Mouse (Mus musculus) embryonic facial prominence, embryonic 14.5 days (tissue): ENCODE data around the gene Cacna1h. TPM values are rescaled to one million over a fixed set of nuclear protein-coding genes. Genes with fewer than 3 reads are reported as not detected.

Source experiments
- ATAC-seq: fragments of 200-750 bp; cut with Nextera tagmentation; 2 replicates; pipeline ENCODE4 v1.8.0; 2017; ENCODE audit warnings: low read depth, moderate number of reproducible peaks, moderate TSS enrichment
- DNase-seq: peaks from one replicate; pipeline ENCODE4 v3.0.0-alpha.2; 2015; ENCODE audit warnings: low spot score
- H3K27ac ChIP-seq: fragments of 300-500 bp; sonication (generic); replicated peaks from 2 replicates; pipeline ENCODE4 v1.5.1; 2014; ENCODE audit warnings: low read depth, mild to moderate bottlenecking, low read length, moderate library complexity
- H3K27me3 ChIP-seq: fragments of 300-500 bp; sonication (generic); replicated peaks from 2 replicates; pipeline ENCODE4 v1.6.1; 2014; ENCODE audit warnings: low read length; ENCODE audit not compliant: control insufficient read depth, insufficient read depth
- H3K36me3 ChIP-seq: fragments of 300-500 bp; sonication (generic); 2 replicates; pipeline ENCODE4 v1.6.1; 2014; ENCODE audit warnings: low read length, mixed read lengths; ENCODE audit not compliant: control insufficient read depth, insufficient read depth
- H3K4me1 ChIP-seq: fragments of 300-500 bp; sonication (generic); 2 replicates; pipeline ENCODE4 v1.6.1; 2014; ENCODE audit warnings: antibody characterized with exemption, low read length; ENCODE audit not compliant: control insufficient read depth, insufficient read depth
- H3K4me2 ChIP-seq: fragments of 300-500 bp; sonication (generic); 2 replicates; pipeline ENCODE4 v1.6.1; 2014; ENCODE audit warnings: low read depth, mild to moderate bottlenecking, low read length, moderate library complexity, mixed read lengths
- H3K4me3 ChIP-seq: fragments of 300-500 bp; sonication (generic); 2 replicates; pipeline ENCODE4 v1.5.1; 2014; ENCODE audit warnings: low read depth, mild to moderate bottlenecking, low read length
- H3K9ac ChIP-seq: fragments of 300-500 bp; sonication (generic); 2 replicates; pipeline ENCODE4 v1.6.1; 2014; ENCODE audit warnings: low read depth, mild to moderate bottlenecking, low read length, moderate library complexity, mixed read lengths
- H3K9me3 ChIP-seq: fragments of 300-500 bp; sonication (generic); 2 replicates; pipeline ENCODE4 v1.6.1; 2016; ENCODE audit warnings: low read length; ENCODE audit not compliant: control insufficient read depth
- whole genome bisulfite sequencing: fragments of 180-500 bp; shearing (Covaris S2); extraction: QIAGEN DNeasy Blood & Tissue Kit; methylation state at CpG from one replicate; pipeline ENCODE4 v1.1.7; 2014; 5-methylcytosine and 5-hydroxymethylcytosine counted together
- polyA plus RNA-seq: library from polyadenylated mRNA; unstranded; fragments of >200 nt; fragmentation: Nextera tagmentation; extraction: Ambion mirVana; gene quantifications from 2 replicates; pipeline ENCODE4 v1.2.1, GENCODE M21; 2014

The Cacna1h gene
- polyA plus RNA-seq, 1 experiment from 2014 or later = 5.2 TPM

DNA sequence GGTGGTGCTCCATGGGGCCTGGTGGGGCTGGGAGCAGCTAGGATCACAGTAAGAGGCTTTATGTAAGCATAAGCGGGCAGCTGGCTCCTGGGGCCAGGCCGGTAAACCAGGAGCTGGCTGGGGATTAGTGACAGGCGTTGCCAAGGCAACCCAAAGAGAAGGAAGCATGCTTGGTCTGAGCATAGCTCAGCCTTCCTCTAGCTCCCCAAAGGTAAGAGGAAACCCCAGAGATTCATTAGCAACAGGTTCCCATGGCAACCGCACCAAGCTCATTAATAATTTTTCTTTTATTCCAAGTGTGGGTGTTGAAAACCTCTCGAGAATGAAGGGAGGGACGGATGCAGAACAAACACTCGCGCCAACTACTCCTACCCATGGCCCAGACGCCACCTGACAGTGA is 14.7 kb downstream of the Cacna1h start:
- H3K36me3 ChIP-seq = no peaks in the 10 kb centered on the region
- H3K4me1 ChIP-seq = peaks cover 35% of the 10 kb centered on the region
- H3K9me3 ChIP-seq = no peaks in the 10 kb centered on the region
- no peak overlapping the region for H3K9ac ChIP-seq
- peak; percentile 80 for ATAC-seq
- H3K4me3 ChIP-seq = no peak overlapping the region
- WGBS = 41% methylated on average over 9 of the region's 9 CpGs
- H3K27ac ChIP-seq = no peak overlapping the region
- DNase-seq = peak; percentile 87
- no peaks in the 10 kb centered on the region for H3K27me3 ChIP-seq
- no peak overlapping the region for H3K4me2 ChIP-seq

DNA sequence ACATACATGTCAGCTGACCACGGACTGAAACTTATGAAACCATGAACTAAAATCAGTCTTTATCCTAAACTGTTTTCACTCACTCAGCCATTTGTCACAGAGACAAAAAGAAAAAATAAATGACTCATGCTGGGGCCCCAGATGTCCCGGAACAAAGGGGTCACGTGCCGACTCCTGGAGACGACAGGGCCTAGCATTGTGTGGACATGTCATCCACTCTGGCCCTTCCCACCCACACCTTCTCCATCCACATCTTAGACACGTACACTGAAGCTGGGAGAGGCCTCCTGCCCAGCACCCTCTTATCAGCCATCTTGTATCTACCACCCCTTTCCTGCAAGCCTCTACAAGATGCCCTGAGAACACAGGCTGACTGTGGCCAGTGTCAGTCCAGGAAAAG is 15.6 kb downstream of the Cacna1h start:
- no peak overlapping the region for H3K4me3 ChIP-seq
- H3K36me3 ChIP-seq = no peaks in the 10 kb centered on the region
- DNase-seq (no peak), ATAC-seq (no peak)
- no peaks in the 10 kb centered on the region for H3K9me3 ChIP-seq
- no peak overlapping the region for H3K4me2 ChIP-seq
- peaks cover 35% of the 10 kb centered on the region for H3K4me1 ChIP-seq
- WGBS = 84% methylated on average over 6 of the region's 6 CpGs
- H3K9ac ChIP-seq = no peak overlapping the region
- no peak overlapping the region for H3K27ac ChIP-seq
- no peaks in the 10 kb centered on the region for H3K27me3 ChIP-seq

DNA sequence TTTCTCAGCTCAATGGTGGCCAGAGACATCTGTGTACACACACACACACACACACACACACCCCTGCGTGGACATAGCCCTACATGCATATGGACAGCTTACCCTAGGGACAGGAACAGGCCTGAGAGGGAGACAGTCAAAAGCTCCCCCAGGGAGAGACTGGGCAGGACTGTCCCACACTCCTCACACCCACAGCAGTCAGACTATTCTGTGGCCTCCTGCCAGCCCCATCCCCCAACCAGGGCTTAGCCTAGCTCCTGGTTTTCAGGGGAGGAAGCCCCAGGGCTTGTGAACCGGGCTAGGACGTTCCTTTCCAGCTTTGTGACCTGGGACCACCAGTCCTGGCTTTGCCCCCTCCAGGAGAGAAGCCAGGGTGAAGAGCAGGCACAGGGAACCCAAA is 17.4 kb downstream of the Cacna1h start:
- H3K4me3 ChIP-seq = no peak overlapping the region
- H3K27ac ChIP-seq = peak overlapping the region; percentile 65
- H3K36me3 ChIP-seq = no peaks in the 10 kb centered on the region
- 21% methylated on average over 3 of the region's 3 CpGs for WGBS
- ATAC-seq = peak; percentile 7; the same call in 1 of the 2 replicates
- no peaks in the 10 kb centered on the region for H3K27me3 ChIP-seq
- H3K4me2 ChIP-seq = no peak overlapping the region
- H3K4me1 ChIP-seq = peaks cover 38% of the 10 kb centered on the region
- no peak overlapping the region for H3K9ac ChIP-seq
- no peaks in the 10 kb centered on the region for H3K9me3 ChIP-seq
- DNase-seq = peak; percentile 55

DNA sequence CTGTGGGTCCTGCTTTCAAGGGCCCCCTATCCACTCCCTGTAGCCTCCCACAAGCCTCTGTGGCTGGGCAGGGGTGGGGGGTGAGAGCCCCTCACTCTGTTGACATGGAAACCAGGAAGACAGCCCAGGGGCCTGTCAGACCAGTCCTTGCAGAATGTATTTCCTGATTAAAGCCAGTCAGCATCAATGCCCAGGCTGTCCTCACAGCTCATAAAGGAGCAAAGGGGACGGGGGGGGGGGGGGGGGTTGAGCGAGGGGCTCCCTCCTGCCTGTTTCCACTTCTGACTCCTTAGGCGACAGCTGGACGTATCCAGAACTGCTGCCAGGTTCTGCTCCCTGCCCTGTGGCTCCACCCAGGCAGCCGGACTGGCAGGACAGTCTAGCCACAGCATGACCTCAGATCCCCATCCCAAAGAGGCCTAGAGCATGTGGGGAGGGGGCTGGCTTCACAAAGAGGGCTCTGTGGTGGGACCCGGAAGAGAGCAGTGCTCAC is 18.1 kb downstream of the Cacna1h start:
- Histone ChIP-seq H3K4me3 (no peak overlapping the region), H3K4me2 (peak overlapping the region; percentile 29; the same call in 1 of the 2 replicates), H3K9ac (no peak overlapping the region), H3K27me3 (no peaks in the 10 kb centered on the region), H3K36me3 (no peaks in the 10 kb centered on the region), H3K27ac (peak overlapping the region; percentile 65), H3K9me3 (no peaks in the 10 kb centered on the region), H3K4me1 (peaks cover 42% of the 10 kb centered on the region)
- peak; percentile 59 for DNase-seq
- 2% methylated on average over 3 of the region's 6 CpGs for WGBS
- peak; percentile 55 for ATAC-seq

DNA sequence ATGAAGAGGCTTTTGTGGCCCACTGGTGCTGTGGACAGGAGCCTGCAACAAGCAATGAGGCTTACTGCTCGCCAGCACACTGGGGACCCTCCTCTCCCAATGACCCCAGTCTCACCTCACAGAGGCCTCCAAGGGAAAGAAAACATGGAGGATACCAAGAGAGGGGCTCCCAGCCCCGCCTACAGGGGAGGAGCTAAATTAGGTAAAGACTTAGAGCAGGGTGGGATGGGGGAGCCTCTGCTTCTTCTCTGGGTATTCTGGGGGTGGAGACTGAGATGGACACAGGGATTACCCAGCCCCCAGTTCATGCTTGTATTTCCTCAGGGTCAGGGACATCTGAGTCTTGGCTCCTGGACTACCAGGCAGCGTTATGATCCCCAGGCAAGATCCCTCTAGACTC is 18.7 kb downstream of the Cacna1h start:
- Histone ChIP-seq H3K36me3 (no peaks in the 10 kb centered on the region), H3K27ac (peak overlapping the region; percentile 65; the same call in 1 of the 2 replicates), H3K4me3 (no peak overlapping the region), H3K4me1 (peaks cover 47% of the 10 kb centered on the region), H3K4me2 (no peak overlapping the region), H3K27me3 (no peaks in the 10 kb centered on the region), H3K9me3 (no peaks in the 10 kb centered on the region), H3K9ac (no peak overlapping the region)
- 12% methylated on average over 3 of the region's 3 CpGs for WGBS
- no peak for DNase-seq
- ATAC-seq = no peak

DNA sequence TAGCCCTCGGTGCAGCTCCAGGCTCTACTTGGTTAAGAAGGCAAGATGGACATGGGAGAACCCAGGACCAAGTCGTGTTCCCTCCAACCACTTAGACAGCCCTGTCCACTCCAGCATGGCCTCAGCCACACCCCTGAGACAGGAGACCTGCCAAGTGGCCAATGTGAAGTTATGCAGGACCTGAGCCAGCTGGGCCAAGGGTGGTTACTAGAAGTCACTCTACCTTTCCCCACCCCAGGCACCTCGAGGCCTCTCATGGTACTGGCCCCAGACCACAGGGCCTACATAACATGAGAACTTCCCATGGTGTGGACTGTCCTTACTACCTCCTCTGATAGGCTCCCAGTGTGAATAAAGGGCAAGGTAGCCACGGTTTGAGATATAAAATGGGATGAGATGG is 19.4 kb downstream of the Cacna1h start:
- H3K4me1 ChIP-seq = peaks cover 48% of the 10 kb centered on the region
- no peak overlapping the region for H3K4me3 ChIP-seq
- DNase-seq (no peak), ATAC-seq (no peak)
- H3K9me3 ChIP-seq = no peaks in the 10 kb centered on the region
- no peaks in the 10 kb centered on the region for H3K27me3 ChIP-seq
- H3K4me2 ChIP-seq = no peak overlapping the region
- H3K9ac ChIP-seq = no peak overlapping the region
- no peaks in the 10 kb centered on the region for H3K36me3 ChIP-seq
- WGBS = 63% methylated on average over 4 of the region's 4 CpGs
- no peak overlapping the region for H3K27ac ChIP-seq

DNA sequence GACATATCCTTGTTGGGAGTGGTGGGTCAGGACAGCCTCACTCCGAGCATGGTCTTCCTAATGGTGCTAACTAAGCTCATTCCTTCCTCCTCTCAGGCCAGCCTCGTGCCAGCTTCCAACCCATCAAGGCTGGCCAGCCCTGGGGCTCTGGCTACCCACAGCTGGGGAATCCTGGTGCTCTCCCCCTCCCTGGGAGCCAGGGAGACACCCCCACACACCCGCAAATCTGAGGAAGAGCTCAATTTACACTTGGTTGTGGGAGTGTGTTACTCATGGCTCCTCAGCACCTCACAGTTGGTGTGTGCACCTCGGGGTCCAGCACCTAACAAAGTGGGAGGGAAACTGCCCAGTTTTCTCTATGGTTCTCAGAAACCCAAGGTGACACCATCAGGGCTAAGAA is 22.3 kb downstream of the Cacna1h start:
- DNase-seq (no peak), ATAC-seq (no peak)
- H3K4me2 ChIP-seq = no peak overlapping the region
- H3K36me3 ChIP-seq = no peaks in the 10 kb centered on the region
- H3K4me1 ChIP-seq = peaks cover 42% of the 10 kb centered on the region
- H3K9ac ChIP-seq = no peak overlapping the region
- no peaks in the 10 kb centered on the region for H3K27me3 ChIP-seq
- no peaks in the 10 kb centered on the region for H3K9me3 ChIP-seq
- no peak overlapping the region for H3K27ac ChIP-seq
- WGBS = 45% methylated on average over 4 of the region's 4 CpGs
- no peak overlapping the region for H3K4me3 ChIP-seq

DNA sequence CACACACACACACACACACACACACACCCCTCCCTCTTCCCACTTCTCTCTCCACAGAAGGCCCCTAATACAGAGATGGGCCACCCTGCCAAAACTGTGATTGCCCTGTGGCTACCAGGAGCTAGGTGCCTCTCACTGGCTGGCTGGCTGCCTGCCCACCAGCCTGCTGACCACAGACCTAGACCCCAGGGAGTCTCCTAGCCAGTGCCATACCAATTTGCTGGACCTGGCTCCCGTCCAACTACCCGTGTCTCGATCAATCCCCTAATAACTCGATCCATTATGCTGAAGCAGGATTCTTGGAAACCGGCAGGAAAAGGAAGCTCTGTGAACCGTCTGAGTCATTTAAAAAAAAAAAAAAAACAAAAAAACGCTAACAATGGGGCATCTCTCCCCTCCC is 22.8 kb downstream of the Cacna1h start:
- H3K9me3 ChIP-seq = no peaks in the 10 kb centered on the region
- WGBS = 23% methylated on average over 7 of the region's 7 CpGs
- H3K9ac ChIP-seq = no peak overlapping the region
- DNase-seq = no peak
- H3K27me3 ChIP-seq = no peaks in the 10 kb centered on the region
- no peak overlapping the region for H3K27ac ChIP-seq
- ATAC-seq = no peak
- H3K4me3 ChIP-seq = no peak overlapping the region
- H3K4me1 ChIP-seq = peaks cover 42% of the 10 kb centered on the region
- no peak overlapping the region for H3K4me2 ChIP-seq
- no peaks in the 10 kb centered on the region for H3K36me3 ChIP-seq

DNA sequence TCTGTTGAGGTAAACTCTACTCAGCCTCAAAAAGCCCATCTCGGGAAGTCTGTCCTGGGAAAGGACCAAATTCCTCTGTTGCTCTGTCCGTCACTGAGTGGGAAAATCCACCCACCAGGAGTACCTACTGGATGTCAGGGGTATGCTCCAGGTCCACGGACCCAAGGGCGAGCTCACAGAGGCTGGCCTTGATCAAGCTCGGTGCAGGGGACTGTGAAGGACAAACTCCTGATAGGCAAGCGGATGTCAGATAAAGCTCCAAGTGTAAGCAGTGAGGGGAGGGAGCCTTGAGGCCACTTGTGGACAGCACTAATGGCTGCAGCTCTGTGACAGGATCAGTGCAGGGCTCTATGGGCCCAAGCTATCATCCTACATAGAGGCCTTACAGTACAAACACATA is 23.4 kb downstream of the Cacna1h start:
- H3K4me1 ChIP-seq = peaks cover 42% of the 10 kb centered on the region
- ATAC-seq = no peak
- H3K9ac ChIP-seq = no peak overlapping the region
- WGBS = 80% methylated on average over 6 of the region's 6 CpGs
- H3K27ac ChIP-seq = 0 out of 2 replicates have a peak overlapping the region, but pooled peaks have one; percentile 13
- no peaks in the 10 kb centered on the region for H3K36me3 ChIP-seq
- no peak for DNase-seq
- no peak overlapping the region for H3K4me2 ChIP-seq
- H3K9me3 ChIP-seq = no peaks in the 10 kb centered on the region
- H3K4me3 ChIP-seq = no peak overlapping the region
- no peaks in the 10 kb centered on the region for H3K27me3 ChIP-seq
